Mouse (Mus musculus): ENCODE measurements around the gene Ei24.
A peak's percentile ranks its signal among the peaks of the same experiment; 100 is the strongest.

Ei24 gene

DNA sequence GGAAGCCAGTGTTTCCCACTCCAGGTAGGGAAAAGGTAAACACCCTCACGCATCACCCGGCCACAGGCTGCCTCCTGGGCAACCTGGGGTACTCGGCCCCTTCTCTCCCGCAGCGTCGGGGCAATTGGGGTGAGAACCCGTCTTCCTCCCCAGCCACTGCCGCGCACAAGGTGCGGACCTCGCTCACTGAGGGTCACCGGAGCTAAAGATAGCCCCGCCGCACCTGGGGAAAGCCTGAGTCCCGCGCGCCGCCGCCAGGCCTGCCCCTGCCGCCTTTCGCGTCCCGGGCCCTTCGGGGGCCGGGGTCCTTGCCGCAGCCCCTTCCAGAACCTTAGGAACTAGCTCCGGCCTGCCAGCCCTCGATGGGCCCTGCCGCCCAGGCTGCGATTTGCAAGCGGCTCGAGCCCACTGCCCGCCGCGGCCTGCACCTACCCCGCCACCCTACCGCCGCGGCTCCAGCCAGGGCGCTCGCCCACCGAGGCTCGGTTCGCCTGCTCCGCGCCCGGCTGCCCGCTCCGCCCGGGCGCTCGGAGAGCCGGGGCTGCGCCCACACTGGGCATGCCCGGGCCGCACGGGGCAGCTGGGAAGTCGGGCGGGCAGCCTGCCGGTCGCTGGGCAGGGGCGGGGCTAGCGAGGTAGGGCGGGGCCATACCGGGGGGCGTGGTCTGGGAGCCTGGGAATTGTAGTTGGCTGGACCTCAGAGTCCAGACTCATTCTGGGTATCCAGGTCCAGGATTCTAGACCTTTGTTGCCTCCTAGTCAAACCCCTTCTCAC is at the start of gene Ei24:
TSS of gene Ei24 (minus strand) at position 613 of the 775 bp plus-strand sequence.
- peak; percentile 94 for DNase-seq (ENCODE audit: low read depth, low spot score)

GRCm38 (mm10) chr9:36846346-36846745 is 49.2 kb upstream of the Ei24 start:
- no peak for DNase-seq (ENCODE audit: low read depth, low spot score)

DNA sequence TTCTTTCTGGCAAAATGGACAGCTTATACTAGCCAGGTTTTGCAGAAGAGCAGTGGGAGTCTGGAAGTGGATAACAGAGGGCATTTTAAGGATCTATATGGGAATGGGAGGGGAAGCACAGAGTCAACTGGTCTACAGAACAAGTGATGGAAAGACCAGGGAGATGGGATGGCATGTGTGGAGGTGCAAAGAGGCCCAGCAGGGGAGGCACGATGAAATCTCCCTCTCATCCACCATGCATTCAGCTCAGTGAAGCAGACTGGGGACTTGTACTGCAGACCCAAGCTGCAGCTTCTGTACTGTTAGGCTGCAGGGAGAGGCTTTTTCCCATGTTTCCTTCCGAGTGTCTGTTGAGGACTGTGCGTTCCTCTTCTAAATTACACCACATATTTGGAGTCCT is 36.7 kb upstream of the Ei24 start:
- peak; percentile 70 for DNase-seq (ENCODE audit: low read depth, low spot score)

DNA sequence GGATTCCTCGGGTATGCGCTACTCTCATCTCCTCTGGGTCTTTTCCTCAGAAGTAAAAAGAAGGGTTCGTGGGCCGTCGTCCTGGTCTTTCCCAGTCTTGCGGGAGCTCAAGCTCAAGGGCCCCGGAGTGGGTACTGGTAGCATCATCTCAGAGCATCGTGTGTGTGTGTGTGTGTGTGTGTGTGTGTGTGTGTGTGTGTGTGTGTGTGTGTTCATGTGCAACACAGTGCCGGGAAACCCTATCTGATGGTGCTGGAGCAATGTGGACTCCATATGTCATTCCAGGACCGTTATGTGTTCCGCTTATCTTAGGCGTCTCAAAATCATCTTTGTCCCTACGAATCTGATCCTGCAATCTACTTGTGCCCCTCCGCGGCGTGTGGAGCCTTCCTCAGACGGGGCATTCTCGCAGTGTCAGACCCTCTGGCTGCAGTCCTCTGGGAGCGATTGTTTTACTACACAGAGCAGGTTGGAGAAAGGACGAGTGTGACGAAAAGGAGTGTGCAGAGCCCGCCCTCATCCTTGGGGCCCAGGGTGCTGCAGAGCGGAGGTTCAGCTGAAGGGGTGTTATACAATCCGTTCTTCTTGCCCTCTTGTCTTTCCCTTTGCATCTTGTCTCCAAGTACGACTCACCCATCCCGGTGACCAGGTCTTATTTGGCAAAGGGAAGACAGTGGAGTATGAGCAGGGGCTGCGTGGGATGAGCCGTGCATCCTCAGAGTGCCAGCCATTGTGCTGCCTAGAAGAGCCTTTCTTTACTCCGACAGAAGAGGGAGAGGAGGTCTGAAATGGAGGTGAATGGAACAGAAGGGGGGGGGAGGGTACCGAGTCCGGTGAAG is 36.1 kb upstream of the Ei24 start:
- peak; percentile 89 for DNase-seq (ENCODE audit: low read depth, low spot score)

- peak; percentile 96 for DNase-seq (ENCODE audit: low read depth, low spot score)
These were observed 35.3 kb upstream of the Ei24 start for GRCm38 (mm10) chr9:36832529-36832928.

DNA sequence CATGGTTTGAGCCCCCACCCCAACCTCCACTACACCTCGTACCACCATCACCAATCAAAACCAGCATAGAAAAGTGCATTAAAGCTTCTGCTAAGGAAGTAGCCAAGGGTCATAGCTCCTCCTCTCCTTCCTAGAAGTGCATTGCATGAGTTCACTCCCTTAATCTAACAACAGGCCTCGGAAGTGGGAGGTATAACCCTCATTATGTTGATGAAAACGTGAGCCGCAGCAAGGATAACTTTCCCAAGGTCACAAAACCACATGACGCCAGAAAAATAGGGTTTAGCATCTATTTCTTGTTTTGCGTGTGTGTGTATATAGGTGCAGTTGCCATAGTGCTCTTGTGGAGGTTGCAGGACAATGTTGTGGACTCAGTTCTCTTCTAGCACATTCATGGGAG is 34.2 kb upstream of the Ei24 start:
- DNase-seq (ENCODE audit: low read depth, low spot score) = no peak

DNA sequence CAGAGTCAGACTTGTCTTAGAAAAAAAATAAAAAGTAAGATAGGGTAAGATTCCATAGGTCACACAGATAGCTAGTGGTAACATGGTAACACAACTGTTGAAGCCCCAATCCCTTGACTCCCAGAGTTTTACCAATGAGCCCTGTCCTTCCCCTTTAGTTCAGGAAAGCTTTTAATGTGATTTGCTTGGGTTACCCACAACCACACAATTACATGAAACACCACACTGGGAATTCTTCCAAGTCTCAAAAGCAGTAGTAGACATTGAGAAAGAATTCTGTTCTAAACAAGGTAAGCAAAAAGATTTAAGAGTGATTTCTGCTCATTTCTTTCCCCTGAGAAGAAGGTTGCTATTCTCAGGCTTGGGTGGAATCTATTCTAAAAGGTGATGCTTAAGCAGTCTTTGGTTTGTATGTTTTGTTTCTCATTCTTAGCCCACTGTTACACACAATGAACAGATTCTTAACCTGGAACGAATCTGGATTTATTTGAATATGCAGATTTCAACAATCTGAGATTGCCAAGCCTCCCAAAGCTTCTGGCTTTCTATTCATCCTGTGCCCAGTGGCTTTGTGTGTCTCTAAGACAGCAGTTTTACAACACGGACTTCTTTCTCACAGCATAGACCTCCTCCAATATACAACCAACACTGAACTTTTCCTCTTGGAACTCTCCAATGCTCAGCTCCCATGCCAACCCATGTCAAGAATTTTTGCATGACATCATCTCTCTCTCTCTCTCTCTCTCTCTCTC is 29.6 kb upstream of the Ei24 start:
- no peak for DNase-seq (ENCODE audit: low read depth, low spot score)

GRCm38 (mm10) chr9:36822024-36822423 is 24.8 kb upstream of the Ei24 start:
- no peak for DNase-seq (ENCODE audit: low read depth, low spot score)

DNA sequence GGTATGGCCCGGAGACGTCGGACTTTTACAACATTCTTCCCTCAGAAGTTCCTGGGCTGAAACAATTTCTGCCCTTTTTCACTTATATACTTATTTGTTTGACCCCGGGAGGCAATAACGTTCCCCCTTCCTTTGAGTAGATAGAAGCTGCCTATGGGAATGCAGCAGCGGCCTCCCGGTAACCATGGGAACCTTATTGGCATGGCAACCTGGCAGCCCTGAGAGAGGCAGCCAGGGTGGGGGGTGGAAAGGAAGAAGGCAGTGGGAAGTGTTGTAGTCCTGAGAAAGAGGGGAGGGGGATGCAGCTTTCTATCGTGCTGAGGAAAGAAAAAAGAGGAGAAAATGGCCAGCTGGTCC is 24.4 kb upstream of the Ei24 start, which contains the start of gene Fez1:
TSS of gene Fez1 (plus strand) at position 221 of the 357 bp plus-strand sequence.
- peak; percentile 96 for DNase-seq (ENCODE audit: low read depth, low spot score)

DNA sequence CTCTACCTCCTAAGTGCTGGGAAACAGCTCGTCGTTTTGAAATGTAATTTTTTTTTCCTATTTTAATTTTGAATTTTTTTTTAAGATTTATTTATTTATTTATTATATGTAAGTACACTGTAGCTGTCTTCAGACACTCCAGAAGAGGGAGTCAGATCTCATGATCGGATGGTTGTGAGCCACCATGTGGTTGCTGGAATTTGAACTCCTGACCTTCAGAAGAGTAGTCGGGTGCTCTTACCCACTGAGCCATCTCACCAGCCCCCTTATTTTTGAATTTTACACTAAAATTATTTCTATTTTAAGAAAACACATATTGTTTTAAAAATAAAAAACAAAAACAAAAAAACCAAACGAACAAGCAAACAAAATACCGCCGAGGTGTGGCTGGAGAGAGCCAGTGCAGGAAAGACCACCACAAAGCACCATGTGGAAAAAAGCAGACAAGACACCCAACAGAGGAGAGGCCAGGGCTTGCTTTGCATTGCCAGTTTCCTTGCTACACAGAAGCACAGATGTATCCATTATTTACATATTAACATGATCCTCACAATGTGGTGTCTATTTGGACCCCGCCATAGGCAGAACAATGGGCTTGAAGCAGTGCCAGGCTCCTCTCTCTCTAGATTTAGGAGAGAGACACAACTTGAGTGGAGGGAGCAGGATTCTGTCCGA is 23.9 kb upstream of the Ei24 start:
- DNase-seq (ENCODE audit: low read depth, low spot score) = no peak

DNA sequence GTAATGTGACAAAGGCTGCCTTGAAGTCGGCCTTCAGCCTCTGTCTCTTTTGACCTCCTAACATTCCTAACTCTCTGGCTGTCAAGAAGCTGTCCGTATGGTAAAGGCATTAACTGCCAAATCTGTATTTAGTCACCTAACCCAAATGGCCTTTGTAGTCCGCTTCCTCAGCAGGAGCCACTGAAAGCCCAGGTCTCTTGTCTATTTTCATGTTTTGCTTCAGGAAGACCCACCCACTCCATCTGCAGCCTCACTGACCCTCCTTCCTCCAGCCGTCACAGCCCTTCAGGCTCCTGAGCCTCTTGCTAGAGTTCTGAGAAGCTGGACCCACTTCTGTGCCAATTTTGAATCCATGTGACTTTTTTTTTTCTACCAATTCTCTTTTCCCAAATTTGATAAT is 21.7 kb upstream of the Ei24 start:
- DNase-seq (ENCODE audit: low read depth, low spot score) = no peak

GRCm38 (mm10) chr9:36814486-36814885 is 17.3 kb upstream of the Ei24 start:
- DNase-seq (ENCODE audit: low read depth, low spot score) = no peak

DNA sequence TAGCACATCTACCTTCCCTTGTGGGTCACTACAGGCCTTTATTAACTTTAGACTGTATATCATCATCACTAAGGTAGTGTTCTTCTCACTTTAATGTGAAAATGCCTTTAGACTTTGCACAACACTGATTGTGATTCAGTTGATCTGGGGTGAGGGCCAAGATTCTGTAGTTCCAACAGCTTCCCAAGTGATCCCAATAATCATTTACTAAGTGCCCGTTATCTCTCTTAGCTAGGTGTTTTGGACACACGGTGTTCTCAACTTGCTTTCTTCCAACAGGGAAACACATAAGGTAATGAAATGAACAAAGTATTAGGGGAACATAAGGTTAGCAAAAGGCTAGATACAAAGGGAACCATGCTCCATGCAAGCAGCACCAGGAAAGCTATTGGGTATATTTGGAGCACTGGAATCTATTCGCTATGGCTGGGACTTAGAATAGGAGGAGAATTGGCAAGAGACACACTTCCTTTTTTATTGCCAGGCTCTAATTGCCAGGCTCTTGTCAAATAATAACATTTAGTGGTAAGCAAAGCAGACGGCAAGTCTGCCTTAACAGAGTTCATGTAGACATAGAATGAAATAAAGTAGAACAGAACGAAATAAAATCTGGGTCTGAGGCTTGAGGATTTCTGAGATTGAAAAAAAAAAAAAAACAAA is 11.1 kb upstream of the Ei24 start:
- peak; percentile 36 for DNase-seq (ENCODE audit: low read depth, low spot score)

DNA sequence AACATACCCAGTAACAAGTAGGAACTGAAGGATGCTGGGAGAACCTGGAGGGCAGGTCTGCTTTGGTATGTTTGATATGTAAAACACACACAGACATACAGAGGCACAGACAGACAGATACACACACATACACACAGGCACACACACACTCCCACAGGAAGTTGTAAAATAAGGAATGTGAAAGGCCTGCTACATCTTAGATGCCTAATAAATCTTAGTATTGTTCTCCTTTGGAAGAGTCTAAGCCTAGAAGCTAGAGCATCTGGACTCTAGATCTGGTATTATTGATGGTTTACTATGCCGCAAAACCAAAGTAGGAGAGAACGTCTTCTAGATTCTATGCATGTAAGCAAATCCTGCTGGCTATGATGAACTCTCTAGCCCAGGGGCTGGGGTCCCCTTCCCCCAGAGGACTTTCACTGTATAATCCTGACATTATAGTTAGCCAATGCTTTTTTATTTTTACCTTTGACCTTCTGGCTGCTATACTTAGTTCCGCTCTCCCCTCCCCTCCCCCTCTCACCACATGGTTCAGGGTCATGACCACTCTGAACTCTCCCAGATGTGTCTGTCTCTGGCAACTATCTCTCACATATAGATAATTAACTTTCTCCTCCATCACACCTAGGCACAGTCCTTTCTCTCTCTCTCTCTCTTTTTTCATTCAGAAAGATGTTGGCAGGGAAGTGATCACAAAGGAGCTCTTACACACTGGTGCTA is 8.2 kb upstream of the Ei24 start:
- no peak for DNase-seq (ENCODE audit: low read depth, low spot score)

GRCm38 (mm10) chr9:36803926-36804325 is 6.7 kb upstream of the Ei24 start:
- DNase-seq (ENCODE audit: low read depth, low spot score) = no peak

DNA sequence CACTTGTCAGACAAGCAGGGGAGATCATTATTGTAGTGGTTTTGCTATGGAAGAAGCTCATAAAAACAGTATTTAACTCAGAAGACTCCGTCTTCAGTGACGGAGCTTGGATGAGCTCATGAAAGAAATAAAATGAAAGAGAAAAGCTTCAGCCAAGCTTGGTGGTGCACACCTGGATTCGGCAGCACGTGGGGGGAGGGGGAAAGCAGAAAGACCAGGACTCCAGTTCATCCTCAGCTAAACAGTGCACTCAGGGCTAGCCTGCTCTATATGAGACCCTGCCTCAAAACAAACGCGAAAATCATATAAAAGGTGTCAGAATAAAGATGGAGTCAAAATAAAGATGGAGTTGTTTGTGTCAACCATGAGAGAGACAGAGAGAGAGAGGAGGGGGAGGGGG is 6.2 kb upstream of the Ei24 start:
- DNase-seq (ENCODE audit: low read depth, low spot score) = no peak

DNA sequence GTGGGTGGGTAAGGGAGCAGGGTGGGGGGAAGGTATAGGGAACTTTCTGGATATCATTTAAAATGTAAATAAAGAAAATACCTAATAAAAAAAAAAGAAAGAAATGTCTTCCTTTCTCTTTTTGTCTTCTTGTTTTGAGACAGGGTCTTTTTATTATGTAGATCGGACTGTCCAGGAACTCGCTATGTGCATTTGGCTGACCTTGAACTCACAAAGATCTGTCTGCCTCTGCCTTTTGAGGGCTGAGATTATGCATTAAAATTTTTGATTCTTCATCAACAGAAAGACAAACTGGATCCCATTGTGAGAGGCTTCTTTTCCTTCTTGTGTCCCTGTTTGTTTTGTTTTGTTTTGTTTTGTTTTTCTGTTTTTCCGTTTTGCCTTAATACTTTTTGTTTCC is 5.8 kb upstream of the Ei24 start:
- no peak for DNase-seq (ENCODE audit: low read depth, low spot score)

DNA sequence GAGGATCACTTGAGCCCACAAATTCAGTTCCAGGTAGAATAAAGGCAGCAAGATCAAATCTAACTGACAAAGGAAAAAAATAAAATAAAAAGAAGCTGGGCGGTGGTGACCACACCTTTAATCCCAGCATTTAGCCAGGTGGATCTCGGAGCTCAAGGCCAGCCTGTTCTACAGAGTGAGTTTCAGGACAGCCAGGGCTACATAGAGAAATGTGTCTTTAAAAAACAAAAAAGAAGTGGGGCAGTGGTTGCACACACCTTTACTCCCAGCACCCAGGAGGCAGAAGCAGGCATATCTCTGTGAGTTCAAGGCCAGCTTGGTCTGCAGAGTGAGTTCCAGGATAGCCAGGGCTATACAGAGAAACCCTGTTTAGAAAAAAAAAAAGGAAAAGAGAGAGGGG is 4.8 kb upstream of the Ei24 start:
- DNase-seq (ENCODE audit: low read depth, low spot score) = no peak

DNA sequence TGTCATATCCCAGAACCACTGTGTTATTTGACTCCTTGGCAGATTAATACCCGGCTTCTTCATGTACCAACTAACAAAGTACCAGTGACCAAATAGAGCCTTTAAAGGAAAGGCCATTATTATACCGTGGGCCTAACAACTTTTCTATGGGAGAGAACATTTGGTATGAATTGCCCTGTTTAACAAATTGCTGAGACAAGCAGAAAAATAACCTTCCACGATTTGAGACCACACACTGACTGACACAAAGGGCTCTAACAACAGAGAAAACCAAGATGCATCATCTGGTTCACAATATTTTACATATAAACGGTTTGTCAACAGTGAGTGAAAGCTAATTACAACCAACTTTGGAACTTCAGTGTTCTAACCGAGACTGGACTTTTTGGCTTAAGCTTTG is 969 bp downstream of the Ei24 start:
- DNase-seq (ENCODE audit: low read depth, low spot score) = no peak

DNA sequence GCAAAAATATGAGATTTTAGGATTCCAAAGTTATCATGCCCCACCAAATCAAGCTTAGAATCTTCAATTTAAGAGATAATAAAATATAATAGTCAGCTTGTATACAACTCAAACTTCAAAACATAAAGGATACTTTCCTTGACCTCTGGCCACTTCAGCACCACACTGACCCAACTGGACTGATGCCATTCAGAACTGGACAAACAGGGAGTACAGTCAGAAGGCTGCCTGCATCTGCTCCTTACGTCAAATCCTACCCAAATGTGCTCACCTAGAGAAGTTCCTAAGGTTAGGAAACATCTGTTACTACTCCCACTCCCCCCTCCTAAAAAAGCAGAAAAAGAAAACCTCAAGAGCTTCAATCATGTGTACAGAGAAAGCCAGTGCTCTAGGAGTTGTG is 1.6 kb downstream of the Ei24 start:
- no peak for DNase-seq (ENCODE audit: low read depth, low spot score)

DNA sequence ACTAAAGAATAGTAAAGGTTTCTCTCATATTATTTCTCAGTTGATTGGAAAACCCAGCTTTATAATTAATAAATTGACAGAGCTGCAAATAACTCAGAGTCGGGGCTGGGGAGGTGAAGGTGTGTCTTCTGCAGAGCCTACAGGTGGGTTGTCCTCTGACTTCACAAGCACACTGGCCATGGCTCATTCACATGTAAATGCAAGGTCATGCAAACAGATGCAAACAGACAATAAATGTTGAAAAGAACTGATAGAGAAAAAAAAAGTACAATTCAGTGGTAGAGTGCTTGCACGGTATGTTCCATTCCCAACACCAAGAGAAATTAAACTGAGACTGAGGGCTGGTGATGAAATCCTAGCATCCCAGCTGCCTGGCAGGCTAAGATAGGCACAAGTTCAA is 2.7 kb downstream of the Ei24 start:
- no peak for DNase-seq (ENCODE audit: low read depth, low spot score)
